Mouse (Mus musculus) hindbrain, embryonic 13.5 days (tissue): Measurements from ENCODE around the gene Hcrtr1. TPM values are rescaled to one million over a fixed set of nuclear protein-coding genes. Genes with fewer than 3 reads are reported as not detected.
A peak's percentile ranks its signal among the peaks of the same experiment; 100 is the strongest.

Experiments
- ATAC-seq: fragments of 200-750 bp; cut with Nextera tagmentation; 2 replicates; pipeline ENCODE4 v1.8.0; 2017; ENCODE audit warnings: moderate TSS enrichment; ENCODE audit not compliant: low FRiP score
- H3K27ac ChIP-seq: fragments of 300-500 bp; sonication (generic); 2 replicates; pipeline ENCODE4 v1.5.1; 2015; ENCODE audit warnings: inconsistent platforms, mild to moderate bottlenecking, moderate library complexity
- H3K27me3 ChIP-seq: fragments of 300-500 bp; sonication (generic); 2 replicates; pipeline ENCODE4 v1.6.1; 2015; ENCODE audit warnings: mild to moderate bottlenecking, inconsistent platforms
- H3K36me3 ChIP-seq: fragments of 300-500 bp; sonication (generic); 2 replicates; pipeline ENCODE4 v1.6.1; 2015; ENCODE audit warnings: mild to moderate bottlenecking, inconsistent platforms
- H3K4me1 ChIP-seq: fragments of 300-500 bp; sonication (generic); replicated peaks from 2 replicates; pipeline ENCODE4 v1.6.1; 2015; ENCODE audit warnings: inconsistent platforms
- H3K4me2 ChIP-seq: fragments of 300-500 bp; sonication (generic); 2 replicates; pipeline ENCODE4 v1.6.1; 2015; ENCODE audit warnings: inconsistent platforms, mild to moderate bottlenecking, moderate library complexity
- H3K4me3 ChIP-seq: fragments of 300-500 bp; sonication (generic); 2 replicates; pipeline ENCODE4 v1.5.1; 2015; ENCODE audit warnings: mild to moderate bottlenecking, inconsistent platforms
- H3K9ac ChIP-seq: fragments of 300-500 bp; sonication (generic); 2 replicates; pipeline ENCODE4 v1.6.1; 2015; ENCODE audit warnings: mild to moderate bottlenecking, inconsistent platforms
- H3K9me3 ChIP-seq: fragments of 300-500 bp; sonication (generic); 2 replicates; pipeline ENCODE4 v1.6.1; 2016; ENCODE audit warnings: inconsistent platforms
- WGBS: fragments of 180-500 bp; shearing (Covaris S2); methylation state at CpG from one replicate; pipeline ENCODE4 v1.1.7; 2015; 5-methylcytosine and 5-hydroxymethylcytosine counted together
- polyA plus RNA-seq: library from polyadenylated mRNA; unstranded; fragments of >200 nt; fragmentation: Nextera tagmentation; extraction: Ambion mirVana; gene quantifications from 2 replicates; pipeline ENCODE4 v1.2.1, GENCODE M21; 2015

Gene Hcrtr1
- polyA plus RNA-seq, 1 experiment from 2014 or later = 0.60 TPM

- Histone ChIP-seq H3K4me3 (no peak overlapping the region), H3K27ac (no peak overlapping the region), H3K4me1 (peaks cover 30% of the 10 kb centered on the region), H3K27me3 (peaks cover 67% of the 10 kb centered on the region), H3K36me3 (no peaks in the 10 kb centered on the region), H3K9me3 (no peaks in the 10 kb centered on the region), H3K9ac (no peak overlapping the region), H3K4me2 (no peak overlapping the region)
- WGBS = 77% methylated on average over 18 of the region's 18 CpGs
- no peak for ATAC-seq
These were observed 26.9 kb upstream of the Hcrtr1 start for GRCm38 (mm10) chr4:130166061-130166460.

GRCm38 (mm10) chr4:130164121-130164520 is 25.0 kb upstream of the Hcrtr1 start:
- no peak for ATAC-seq
- H3K27ac ChIP-seq = no peak overlapping the region
- peaks cover 75% of the 10 kb centered on the region for H3K27me3 ChIP-seq
- peaks cover 30% of the 10 kb centered on the region for H3K4me1 ChIP-seq
- H3K9me3 ChIP-seq = no peaks in the 10 kb centered on the region
- H3K4me2 ChIP-seq = no peak overlapping the region
- H3K9ac ChIP-seq = no peak overlapping the region
- WGBS = 68% methylated on average over 6 of the region's 6 CpGs
- H3K36me3 ChIP-seq = no peaks in the 10 kb centered on the region
- no peak overlapping the region for H3K4me3 ChIP-seq

- no peak overlapping the region for H3K27ac ChIP-seq
- peak overlapping the region; percentile 34 for H3K4me2 ChIP-seq
- H3K4me1 ChIP-seq = peaks cover 23% of the 10 kb centered on the region
- no peaks in the 10 kb centered on the region for H3K9me3 ChIP-seq
- no peak overlapping the region for H3K4me3 ChIP-seq
- H3K36me3 ChIP-seq = no peaks in the 10 kb centered on the region
- H3K27me3 ChIP-seq = peaks cover 72% of the 10 kb centered on the region
- WGBS = 6% methylated on average over 20 of the region's 20 CpGs
- peak overlapping the region; percentile 49 for H3K9ac ChIP-seq
- ATAC-seq = no peak
These were observed 24.3 kb upstream of the Hcrtr1 start for GRCm38 (mm10) chr4:130163391-130163861.

- Histone ChIP-seq H3K27me3 (peaks cover 60% of the 10 kb centered on the region), H3K4me3 (no peak overlapping the region), H3K9ac (no peak overlapping the region), H3K4me2 (no peak overlapping the region), H3K27ac (no peak overlapping the region), H3K36me3 (no peaks in the 10 kb centered on the region), H3K9me3 (no peaks in the 10 kb centered on the region), H3K4me1 (peaks cover 11% of the 10 kb centered on the region)
- no peak for ATAC-seq
- WGBS = 19% methylated on average over 4 of the region's 4 CpGs
These were observed 22.2 kb upstream of the Hcrtr1 start for GRCm38 (mm10) chr4:130161349-130161748.

- Histone ChIP-seq H3K4me2 (no peak overlapping the region), H3K9ac (no peak overlapping the region), H3K27ac (no peak overlapping the region), H3K4me3 (no peak overlapping the region), H3K27me3 (peaks cover 40% of the 10 kb centered on the region), H3K36me3 (no peaks in the 10 kb centered on the region), H3K4me1 (no peaks in the 10 kb centered on the region), H3K9me3 (no peaks in the 10 kb centered on the region)
- 83% methylated on average over 12 of the region's 12 CpGs for WGBS
- ATAC-seq = no peak
These were observed 17.7 kb upstream of the Hcrtr1 start for GRCm38 (mm10) chr4:130156812-130157371.

GRCm38 (mm10) chr4:130154250-130154649 is 15.1 kb upstream of the Hcrtr1 start:
- WGBS = 80% methylated on average over 3 of the region's 3 CpGs
- no peak for ATAC-seq

GRCm38 (mm10) chr4:130148405-130148804 is 9.2 kb upstream of the Hcrtr1 start:
- no peaks in the 10 kb centered on the region for H3K9me3 ChIP-seq
- no peaks in the 10 kb centered on the region for H3K36me3 ChIP-seq
- peaks cover 25% of the 10 kb centered on the region for H3K27me3 ChIP-seq
- ATAC-seq = no peak
- H3K9ac ChIP-seq = no peak overlapping the region
- 82% methylated on average over 10 of the region's 10 CpGs for WGBS
- H3K4me1 ChIP-seq = no peaks in the 10 kb centered on the region
- H3K4me3 ChIP-seq = no peak overlapping the region
- H3K4me2 ChIP-seq = no peak overlapping the region
- H3K27ac ChIP-seq = no peak overlapping the region

More at GRCm38 (mm10) chr4:130154250-130154649, 15.1 kb upstream of the Hcrtr1 start:
- Histone ChIP-seq H3K4me2 (no peak overlapping the region), H3K27ac (no peak overlapping the region), H3K27me3 (peaks cover 36% of the 10 kb centered on the region), H3K4me3 (no peak overlapping the region), H3K4me1 (no peaks in the 10 kb centered on the region), H3K9me3 (no peaks in the 10 kb centered on the region), H3K9ac (no peak overlapping the region), H3K36me3 (no peaks in the 10 kb centered on the region)

GRCm38 (mm10) chr4:130141786-130142185 is 2.6 kb upstream of the Hcrtr1 start:
- H3K4me2 ChIP-seq = no peak overlapping the region
- peak overlapping the region; percentile 24; the same call in 1 of the 2 replicates for H3K9ac ChIP-seq
- no peaks in the 10 kb centered on the region for H3K36me3 ChIP-seq
- ATAC-seq = no peak
- H3K9me3 ChIP-seq = no peaks in the 10 kb centered on the region
- no peak overlapping the region for H3K27ac ChIP-seq
- WGBS = 37% methylated on average over 3 of the region's 3 CpGs
- H3K4me1 ChIP-seq = peaks cover 33% of the 10 kb centered on the region
- no peak overlapping the region for H3K4me3 ChIP-seq
- H3K27me3 ChIP-seq = peaks cover 64% of the 10 kb centered on the region

- H3K27me3 ChIP-seq = peaks cover 70% of the 10 kb centered on the region
- ATAC-seq = peak; percentile 38; the same call in 1 of the 2 replicates
- 38% methylated on average over 9 of the region's 9 CpGs for WGBS
- H3K4me3 ChIP-seq = no peak overlapping the region
- H3K9ac ChIP-seq = no peak overlapping the region
- H3K9me3 ChIP-seq = no peaks in the 10 kb centered on the region
- H3K4me1 ChIP-seq = peaks cover 33% of the 10 kb centered on the region
- no peaks in the 10 kb centered on the region for H3K36me3 ChIP-seq
- H3K27ac ChIP-seq = peak overlapping the region; percentile 48
- peak overlapping the region; percentile 1; the same call in 1 of the 2 replicates for H3K4me2 ChIP-seq
These were observed 1.8 kb upstream of the Hcrtr1 start for GRCm38 (mm10) chr4:130140992-130141402.

- ATAC-seq = peak; percentile 55
- H3K27me3 ChIP-seq = peaks cover 80% of the 10 kb centered on the region
These were observed 532 bp downstream of the Hcrtr1 start for GRCm38 (mm10) chr4:130138441-130139213.

GRCm38 (mm10) chr4:130133399-130133798 is 5.8 kb downstream of the Hcrtr1 start:
- no peaks in the 10 kb centered on the region for H3K9me3 ChIP-seq
- H3K4me1 ChIP-seq = peaks cover 17% of the 10 kb centered on the region
- 71% methylated on average over 6 of the region's 6 CpGs for WGBS
- H3K27ac ChIP-seq = no peak overlapping the region
- no peak overlapping the region for H3K4me3 ChIP-seq
- H3K9ac ChIP-seq = no peak overlapping the region
- no peak for ATAC-seq
- H3K4me2 ChIP-seq = no peak overlapping the region
- H3K27me3 ChIP-seq = peaks cover 32% of the 10 kb centered on the region
- H3K36me3 ChIP-seq = no peaks in the 10 kb centered on the region

More at GRCm38 (mm10) chr4:130138441-130139213, 532 bp downstream of the Hcrtr1 start:
- Histone ChIP-seq H3K4me3 (peak overlapping the region; percentile 42), H3K4me1 (peaks cover 41% of the 10 kb centered on the region), H3K36me3 (no peaks in the 10 kb centered on the region), H3K4me2 (peak overlapping the region; percentile 85), H3K27ac (no peak overlapping the region), H3K9ac (peak overlapping the region; percentile 69), H3K9me3 (no peaks in the 10 kb centered on the region)
- WGBS = under 1% methylated on average over 56 of the region's 57 CpGs

GRCm38 (mm10) chr4:130131448-130132105 is 7.6 kb downstream of the Hcrtr1 start:
- Histone ChIP-seq H3K27ac (no peak overlapping the region), H3K4me3 (no peak overlapping the region), H3K4me1 (0 out of 2 replicates have a peak, but pooled peaks cover 12% of the 10 kb centered on the region), H3K9ac (no peak overlapping the region), H3K27me3 (peaks cover 14% of the 10 kb centered on the region), H3K4me2 (no peak overlapping the region), H3K9me3 (no peaks in the 10 kb centered on the region), H3K36me3 (peaks cover 16% of the 10 kb centered on the region)
- 87% methylated on average over 7 of the region's 7 CpGs for WGBS
- no peak for ATAC-seq
